Mouse (Mus musculus): Measurements from ENCODE around the gene Gpr176. TPM values are rescaled to one million over a fixed set of nuclear protein-coding genes. Genes with fewer than 3 reads are reported as not detected.
A peak's percentile ranks its signal among the peaks of the same experiment; 100 is the strongest.

The Gpr176 gene
- polyA plus RNA-seq, 1 experiment from 2014 or later: 0.39 TPM

- H3K4me1 ChIP-seq (replicated peaks; ENCODE audit: control insufficient read depth, insufficient read depth): no peaks in the 10 kb centered on the region
- H3K9me3 ChIP-seq (ENCODE audit: control insufficient read depth, low read length): no peaks in the 10 kb centered on the region
- no peak overlapping the region for H3K4me2 ChIP-seq (replicated peaks; ENCODE audit: low read depth)
- no peak overlapping the region for H3K27ac ChIP-seq (replicated peaks)
- H3K9ac ChIP-seq (ENCODE audit: low read length): no peak overlapping the region
- TF ChIP-seq EP300 (optimal IDR thresholded peaks at IDR 0.05) (no peak), CTCF (IDR thresholded peaks at IDR 0.05; ENCODE audit: low read depth) (no peak)
- H3K36me3 ChIP-seq (ENCODE audit: control insufficient read depth, insufficient read depth, low read length): no peaks in the 10 kb centered on the region
- H3K4me3 ChIP-seq (ENCODE audit: low read depth, low read length): no peak overlapping the region
- 92% methylated on average over 10 of the region's 10 CpGs for WGBS
- H3K27me3 ChIP-seq (ENCODE audit: control insufficient read depth, insufficient read depth, low read length): no peaks in the 10 kb centered on the region
- ATAC-seq (ENCODE audit: low FRiP score, low TSS enrichment) (no peak), DNase-seq (ENCODE audit: low spot score) (no peak)
These were observed 101.6 kb downstream of the Gpr176 start for GRCm38 (mm10) chr2:118271606-118272005.

DNA sequence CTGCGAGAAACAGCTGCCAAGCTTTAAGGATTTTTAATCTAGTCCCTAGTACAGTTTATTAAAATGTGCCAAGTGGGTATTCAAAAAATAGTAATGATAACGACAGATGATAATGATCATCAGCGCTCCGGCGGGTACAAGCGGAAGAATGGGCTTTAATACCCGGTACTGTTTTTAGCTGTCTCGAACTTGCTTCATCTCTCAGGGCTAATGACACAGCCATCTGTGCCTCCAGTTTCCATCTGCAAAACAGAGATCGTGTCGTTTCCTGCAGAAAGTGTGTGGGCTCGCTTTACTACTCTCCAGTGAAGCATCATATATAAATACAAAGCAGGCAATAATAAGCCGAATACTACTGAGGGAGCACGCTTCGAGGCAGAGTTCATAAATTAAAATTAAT is 103.0 kb downstream of the Gpr176 start:
- ATAC-seq (ENCODE audit: low FRiP score, low TSS enrichment): no peak
- H3K27me3 ChIP-seq (ENCODE audit: control insufficient read depth, insufficient read depth, low read length): no peaks in the 10 kb centered on the region
- no peak overlapping the region for H3K9ac ChIP-seq (ENCODE audit: low read length)
- no peaks in the 10 kb centered on the region for H3K4me1 ChIP-seq (replicated peaks; ENCODE audit: control insufficient read depth, insufficient read depth)
- 65% methylated on average over 14 of the region's 14 CpGs for WGBS
- H3K27ac ChIP-seq (replicated peaks): no peak overlapping the region
- H3K4me3 ChIP-seq (ENCODE audit: low read depth, low read length): no peak overlapping the region
- H3K4me2 ChIP-seq (replicated peaks; ENCODE audit: low read depth): no peak overlapping the region
- TF ChIP-seq CTCF (IDR thresholded peaks at IDR 0.05; ENCODE audit: low read depth): no peak
- TF ChIP-seq EP300 (optimal IDR thresholded peaks at IDR 0.05): no peak
- no peaks in the 10 kb centered on the region for H3K36me3 ChIP-seq (ENCODE audit: control insufficient read depth, insufficient read depth, low read length)
- H3K9me3 ChIP-seq (ENCODE audit: control insufficient read depth, low read length): no peaks in the 10 kb centered on the region
- DNase-seq (ENCODE audit: low spot score): no peak

GRCm38 (mm10) chr2:118263914-118264201 is 109.4 kb downstream of the Gpr176 start:
- no peak overlapping the region for H3K4me3 ChIP-seq (ENCODE audit: low read depth, low read length)
- no peaks in the 10 kb centered on the region for H3K27me3 ChIP-seq (ENCODE audit: control insufficient read depth, insufficient read depth, low read length)
- no peaks in the 10 kb centered on the region for H3K36me3 ChIP-seq (ENCODE audit: control insufficient read depth, insufficient read depth, low read length)
- no peak for TF ChIP-seq CTCF (IDR thresholded peaks at IDR 0.05; ENCODE audit: low read depth)
- TF ChIP-seq EP300 (optimal IDR thresholded peaks at IDR 0.05): no peak
- WGBS: 43% methylated on average over 2 of the region's 2 CpGs
- ATAC-seq (ENCODE audit: low FRiP score, low TSS enrichment) (no peak), DNase-seq (ENCODE audit: low spot score) (no peak)
- no peak overlapping the region for H3K9ac ChIP-seq (ENCODE audit: low read length)
- no peaks in the 10 kb centered on the region for H3K4me1 ChIP-seq (replicated peaks; ENCODE audit: control insufficient read depth, insufficient read depth)
- no peak overlapping the region for H3K4me2 ChIP-seq (replicated peaks; ENCODE audit: low read depth)
- no peak overlapping the region for H3K27ac ChIP-seq (replicated peaks)
- H3K9me3 ChIP-seq (ENCODE audit: control insufficient read depth, low read length): no peaks in the 10 kb centered on the region

- DNase-seq (ENCODE audit: low spot score) (peak; percentile 37), ATAC-seq (ENCODE audit: low FRiP score, low TSS enrichment) (no peak; the same call in 1 of the 2 replicates)
- no peak for TF ChIP-seq EP300 (optimal IDR thresholded peaks at IDR 0.05)
- TF ChIP-seq CTCF (IDR thresholded peaks at IDR 0.05; ENCODE audit: low read depth): peak; percentile 91
- 18% methylated on average over 8 of the region's 8 CpGs for WGBS
- Histone ChIP-seq H3K4me1 (replicated peaks; ENCODE audit: control insufficient read depth, insufficient read depth) (no peaks in the 10 kb centered on the region), H3K4me3 (ENCODE audit: low read depth, low read length) (no peak overlapping the region), H3K9me3 (ENCODE audit: control insufficient read depth, low read length) (no peaks in the 10 kb centered on the region), H3K4me2 (replicated peaks; ENCODE audit: low read depth) (no peak overlapping the region), H3K27me3 (ENCODE audit: control insufficient read depth, insufficient read depth, low read length) (no peaks in the 10 kb centered on the region), H3K27ac (replicated peaks) (no peak overlapping the region), H3K36me3 (ENCODE audit: control insufficient read depth, insufficient read depth, low read length) (no peaks in the 10 kb centered on the region), H3K9ac (ENCODE audit: low read length) (no peak overlapping the region)
These were observed 109.9 kb downstream of the Gpr176 start for GRCm38 (mm10) chr2:118263151-118263913.

DNA sequence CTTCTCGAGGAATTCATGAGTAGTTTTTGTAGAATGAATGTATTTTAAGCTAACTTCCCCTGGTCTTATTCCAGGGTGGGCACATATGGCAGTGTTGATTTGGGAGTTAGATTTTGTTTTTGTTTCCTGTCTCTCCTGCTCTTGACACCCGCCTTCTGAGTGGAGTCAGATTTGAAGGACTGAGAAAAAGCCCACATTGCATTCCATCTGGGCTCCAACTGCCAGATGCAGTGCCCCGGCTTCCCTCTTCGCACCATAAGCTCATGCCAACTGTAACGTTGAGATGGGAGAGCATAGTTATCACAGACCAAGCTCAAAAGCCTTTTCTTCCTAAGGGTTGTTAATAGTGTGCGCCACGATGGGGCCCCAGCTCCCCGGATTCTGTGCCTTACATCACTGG is 110.5 kb downstream of the Gpr176 start:
- H3K9me3 ChIP-seq (ENCODE audit: control insufficient read depth, low read length): no peaks in the 10 kb centered on the region
- WGBS: 53% methylated on average over 8 of the region's 8 CpGs
- H3K4me1 ChIP-seq (replicated peaks; ENCODE audit: control insufficient read depth, insufficient read depth): no peaks in the 10 kb centered on the region
- H3K36me3 ChIP-seq (ENCODE audit: control insufficient read depth, insufficient read depth, low read length): no peaks in the 10 kb centered on the region
- no peak overlapping the region for H3K9ac ChIP-seq (ENCODE audit: low read length)
- DNase-seq (ENCODE audit: low spot score) (no peak), ATAC-seq (ENCODE audit: low FRiP score, low TSS enrichment) (no peak)
- H3K27ac ChIP-seq (replicated peaks): no peak overlapping the region
- H3K4me3 ChIP-seq (ENCODE audit: low read depth, low read length): no peak overlapping the region
- no peak for TF ChIP-seq CTCF (IDR thresholded peaks at IDR 0.05; ENCODE audit: low read depth)
- no peak for TF ChIP-seq EP300 (optimal IDR thresholded peaks at IDR 0.05)
- H3K4me2 ChIP-seq (replicated peaks; ENCODE audit: low read depth): no peak overlapping the region
- no peaks in the 10 kb centered on the region for H3K27me3 ChIP-seq (ENCODE audit: control insufficient read depth, insufficient read depth, low read length)

- no peaks in the 10 kb centered on the region for H3K9me3 ChIP-seq (ENCODE audit: control insufficient read depth, low read length)
- no peak for ATAC-seq (ENCODE audit: low FRiP score, low TSS enrichment)
- no peak overlapping the region for H3K27ac ChIP-seq (replicated peaks)
- H3K4me1 ChIP-seq (replicated peaks; ENCODE audit: control insufficient read depth, insufficient read depth): peaks cover 3% of the 10 kb centered on the region; the same call in 1 of the 2 replicates
- DNase-seq (ENCODE audit: low spot score): no peak
- no peaks in the 10 kb centered on the region for H3K27me3 ChIP-seq (ENCODE audit: control insufficient read depth, insufficient read depth, low read length)
- H3K36me3 ChIP-seq (ENCODE audit: control insufficient read depth, insufficient read depth, low read length): no peaks in the 10 kb centered on the region
- H3K9ac ChIP-seq (ENCODE audit: low read length): no peak overlapping the region
- 73% methylated on average over 5 of the region's 5 CpGs for WGBS
- TF ChIP-seq CTCF (IDR thresholded peaks at IDR 0.05; ENCODE audit: low read depth) (no peak), EP300 (optimal IDR thresholded peaks at IDR 0.05) (no peak)
- H3K4me3 ChIP-seq (ENCODE audit: low read depth, low read length): no peak overlapping the region
- H3K4me2 ChIP-seq (replicated peaks; ENCODE audit: low read depth): no peak overlapping the region
These were observed 113.5 kb downstream of the Gpr176 start for GRCm38 (mm10) chr2:118259746-118260145.

Data from stomach, postnatal 0 days (tissue).